Mouse (Mus musculus) ES-E14 (cell line): ENCODE measurements around the gene Slc25a42. TPM values are rescaled to one million over a fixed set of nuclear protein-coding genes. Genes with fewer than 3 reads are reported as not detected.

Source experiments
- DNase-seq: peaks from one replicate; pipeline ENCODE4 v3.0.0-alpha.2; 2013; ENCODE audit warnings: low read depth, low spot score
- H3K27ac ChIP-seq: 2 replicates; pipeline ENCODE4 v1.5.1; 2012; ENCODE audit warnings: low read depth, mild to moderate bottlenecking, low read length, moderate library complexity, mixed read lengths; ENCODE audit not compliant: poor library complexity, insufficient read depth, severe bottlenecking
- H3K36me3 ChIP-seq: 2 replicates; pipeline ENCODE4 v1.6.1; 2012; ENCODE audit warnings: mild to moderate bottlenecking, low read length, moderate library complexity, mixed read lengths; ENCODE audit not compliant: control insufficient read depth, poor library complexity, insufficient read depth, severe bottlenecking
- H3K4me1 ChIP-seq, 2 experiments: fragments of 150-350 bp in 1 of 2; sonication (generic) in 1 of 2; 2 replicates each; pipeline ENCODE4 v1.6.1; 2012; ENCODE audit warnings: low read length in 2 of 2, mild to moderate bottlenecking in 1 of 2, mixed read lengths in 1 of 2; ENCODE audit not compliant: control insufficient read depth in 2 of 2, insufficient read depth in 2 of 2, poor library complexity in 1 of 2
- H3K4me3 ChIP-seq, 2 experiments: fragments of 150-350 bp in 1 of 2; sonication (generic) in 1 of 2; 2 replicates each; pipeline ENCODE4 v1.5.1; 2012; ENCODE audit warnings: low read length in 2 of 2, low read depth in 1 of 2, mild to moderate bottlenecking in 1 of 2, mixed read lengths in 1 of 2; ENCODE audit not compliant: insufficient read depth in 1 of 2, poor library complexity in 1 of 2, severe bottlenecking in 1 of 2
- H3K9ac ChIP-seq: 2 replicates; pipeline ENCODE4 v1.6.1; 2012; ENCODE audit warnings: low read depth, mild to moderate bottlenecking, low read length, mixed read lengths; ENCODE audit not compliant: poor library complexity, insufficient read depth, severe bottlenecking
- H3K9me3 ChIP-seq: fragments of 150-350 bp; sonication (generic); 2 replicates; pipeline ENCODE4 v1.6.1; 2012; ENCODE audit warnings: low read depth, mild to moderate bottlenecking, low read length; ENCODE audit not compliant: control insufficient read depth, insufficient read depth
- CHD2 ChIP-seq: IDR thresholded peaks from 2 replicates; pipeline ENCODE4 v1.6.1; 2014; ENCODE audit warnings: mild to moderate bottlenecking, low read depth, low read length, inconsistent platforms
- HCFC1 ChIP-seq: IDR thresholded peaks from 2 replicates; pipeline ENCODE4 v1.6.1; 2012; ENCODE audit warnings: low read length, inconsistent platforms, borderline replicate concordance; ENCODE audit not compliant: insufficient read depth
- MAFK ChIP-seq: IDR thresholded peaks from 2 replicates; pipeline ENCODE4 v1.6.1; 2014; ENCODE audit warnings: mild to moderate bottlenecking, low read depth, low read length, inconsistent platforms; ENCODE audit not compliant: insufficient read depth
- ZC3H11A ChIP-seq: IDR thresholded peaks from 2 replicates; pipeline ENCODE4 v1.6.1; 2012; ENCODE audit warnings: low read depth, mild to moderate bottlenecking, inconsistent platforms, low read length, borderline replicate concordance
- ZNF384 ChIP-seq: IDR thresholded peaks from 2 replicates; pipeline ENCODE4 v1.6.1; 2012; ENCODE audit warnings: low read depth, low read length, inconsistent platforms
- in situ Hi-C, 2 experiments: fragments of 600-800 bp; cut with MboI; formaldehyde crosslinking; loops; one replicate each; pipeline ENCODE4 v1.15.1; 2025; ENCODE audit warnings: low sequenced_read_pairs in 2 of 2, inconsistent platforms in 1 of 2; ENCODE audit not compliant: unreplicated experiment in 2 of 2
- total RNA-seq: library from RNA; depleted of rRNA; stranded (reverse); fragments of 300-350 nt; gene quantifications from 2 replicates; pipeline ENCODE4 v1.2.3, GENCODE M21; 2012; rRNA removed

Gene Slc25a42
- total RNA-seq, 1 experiment, result 5.8 TPM

GRCm38 (mm10) chr8:70134931-70135330 is 77.2 kb downstream of the Slc25a42 start:
- Histone ChIP-seq H3K9me3 (no peaks in the 10 kb centered on the region), H3K27ac (no peak overlapping the region), H3K9ac (no peak overlapping the region), H3K36me3 (peaks cover 29% of the 10 kb centered on the region), H3K4me3 (no peak overlapping the region), H3K4me1 (0 out of 4 replicates have a peak, but pooled peaks cover 0 to 5% of the 10 kb centered on the region in 2 experiments)
- TF ChIP-seq HCFC1 (no peak), ZC3H11A (no peak), CHD2 (no peak), MAFK (no peak), ZNF384 (no peak)
- in situ Hi-C loops, result no loop called here
- DNase-seq, result no peak

Other genes starting within 250 kb of the Slc25a42 start
- 139 and 148 TPM in 2 replicates for gene Gatad2a, start 215.9 kb downstream of the Slc25a42 start, total RNA-seq
- 82.4 and 124 TPM in 2 replicates for gene Mau2, start 169.6 kb downstream of the Slc25a42 start, total RNA-seq
- 38.5 and 38.8 TPM in 2 replicates for gene Sugp1, start 169.5 kb downstream of the Slc25a42 start, total RNA-seq
- gene Tm6sf2, start 139.4 kb downstream of the Slc25a42 start, total RNA-seq, result 2.0 and 2.5 TPM in 2 replicates
- 2.2 and 4.8 TPM in 2 replicates for gene Hapln4, start 128.8 kb downstream of the Slc25a42 start, total RNA-seq
- 4.3 and 9.2 TPM in 2 replicates for gene Ncan, start 91.4 kb downstream of the Slc25a42 start, total RNA-seq
- 9.6 and 10.4 TPM in 2 replicates for gene Nr2c2ap, start 81.0 kb downstream of the Slc25a42 start, total RNA-seq
- gene Rfxank, start 73.2 kb downstream of the Slc25a42 start, total RNA-seq, result 10.4 and 11.2 TPM in 2 replicates
- 30.0 and 31.2 TPM in 2 replicates for gene Borcs8, start 72.8 kb downstream of the Slc25a42 start, total RNA-seq
- 3.6 and 5.4 TPM in 2 replicates for gene Mef2b, start 72.6 kb downstream of the Slc25a42 start, total RNA-seq
- 73.9 and 116 TPM in 2 replicates for gene Tmem161a, start 39.9 kb downstream of the Slc25a42 start, total RNA-seq
- gene Sugp2, start 21.9 kb upstream of the Slc25a42 start, total RNA-seq, result 45.5 and 57.6 TPM in 2 replicates
- gene Armc6, start 22.2 kb upstream of the Slc25a42 start, total RNA-seq, result 58.9 and 61.8 TPM in 2 replicates
- 34.4 and 39.0 TPM in 2 replicates for gene Homer3, start 70.5 kb upstream of the Slc25a42 start, total RNA-seq
- 71.0 and 73.3 TPM in 2 replicates for gene Ddx49, start 90.2 kb upstream of the Slc25a42 start, total RNA-seq
- 101 and 112 TPM in 2 replicates for gene Cope, start 90.2 kb upstream of the Slc25a42 start, total RNA-seq
- 1.9 and 4.7 TPM in 2 replicates for gene Cers1, start 103.5 kb upstream of the Slc25a42 start, total RNA-seq
- gene Gdf1, start 117.5 kb upstream of the Slc25a42 start, total RNA-seq, result 7.5 and 24.5 TPM in 2 replicates
- gene Upf1, start 141.0 kb upstream of the Slc25a42 start, total RNA-seq, result 54.7 and 57.6 TPM in 2 replicates
- 1.2 and 1.4 TPM in 2 replicates for gene Comp, start 161.3 kb upstream of the Slc25a42 start, total RNA-seq
- 3.3 and 4.9 TPM in 2 replicates for gene Crtc1, start 227.3 kb upstream of the Slc25a42 start, total RNA-seq